Mouse (Mus musculus): ENCODE measurements around the gene Jun. TPM values are rescaled to one million over a fixed set of nuclear protein-coding genes. Genes with fewer than 3 reads are reported as not detected.
A peak's percentile ranks its signal among the peaks of the same experiment; 100 is the strongest.

Jun gene
- polyA plus RNA-seq, 1 experiment from 2014 or later = 62.7 TPM

- H3K36me3 ChIP-seq (ENCODE audit: control insufficient read depth, insufficient read depth, low read length) = no peaks in the 10 kb centered on the region
- no peaks in the 10 kb centered on the region for H3K27me3 ChIP-seq (ENCODE audit: control insufficient read depth, insufficient read depth, low read length)
- no peak overlapping the region for H3K27ac ChIP-seq (ENCODE audit: low read depth, low read length)
- H3K4me2 ChIP-seq (ENCODE audit: low read depth, low read length, severe bottlenecking) = no peak overlapping the region
- no peaks in the 10 kb centered on the region for H3K4me1 ChIP-seq (replicated peaks; ENCODE audit: control insufficient read depth, insufficient read depth, low read length)
- no peaks in the 10 kb centered on the region for H3K9me3 ChIP-seq (ENCODE audit: control insufficient read depth, low read length)
- no peak overlapping the region for H3K4me3 ChIP-seq (ENCODE audit: low read depth, low read length)
- ATAC-seq (replicated peaks; ENCODE audit: low FRiP score) = no peak
- no peak overlapping the region for H3K9ac ChIP-seq (ENCODE audit: low read length)
- 84% methylated on average over 8 of the region's 8 CpGs for WGBS
- DNase-seq (ENCODE audit: low spot score) = peak; percentile 4
Measured at GRCm38 (mm10) chr4:95068045-95068948, 16.3 kb upstream of the Jun start.

- Histone ChIP-seq H3K27ac (ENCODE audit: low read depth, low read length) (no peak overlapping the region), H3K4me2 (ENCODE audit: low read depth, low read length, severe bottlenecking) (no peak overlapping the region), H3K4me1 (replicated peaks; ENCODE audit: control insufficient read depth, insufficient read depth, low read length) (no peaks in the 10 kb centered on the region), H3K27me3 (ENCODE audit: control insufficient read depth, insufficient read depth, low read length) (no peaks in the 10 kb centered on the region), H3K36me3 (ENCODE audit: control insufficient read depth, insufficient read depth, low read length) (no peaks in the 10 kb centered on the region), H3K9ac (ENCODE audit: low read length) (no peak overlapping the region), H3K4me3 (ENCODE audit: low read depth, low read length) (no peak overlapping the region), H3K9me3 (ENCODE audit: control insufficient read depth, low read length) (no peaks in the 10 kb centered on the region)
- ATAC-seq (replicated peaks; ENCODE audit: low FRiP score) = no peak
- DNase-seq (ENCODE audit: low spot score) = no peak
- WGBS = 89% methylated on average over 2 of the region's 2 CpGs
Measured at GRCm38 (mm10) chr4:95063609-95064210, 11.7 kb upstream of the Jun start.

DNA sequence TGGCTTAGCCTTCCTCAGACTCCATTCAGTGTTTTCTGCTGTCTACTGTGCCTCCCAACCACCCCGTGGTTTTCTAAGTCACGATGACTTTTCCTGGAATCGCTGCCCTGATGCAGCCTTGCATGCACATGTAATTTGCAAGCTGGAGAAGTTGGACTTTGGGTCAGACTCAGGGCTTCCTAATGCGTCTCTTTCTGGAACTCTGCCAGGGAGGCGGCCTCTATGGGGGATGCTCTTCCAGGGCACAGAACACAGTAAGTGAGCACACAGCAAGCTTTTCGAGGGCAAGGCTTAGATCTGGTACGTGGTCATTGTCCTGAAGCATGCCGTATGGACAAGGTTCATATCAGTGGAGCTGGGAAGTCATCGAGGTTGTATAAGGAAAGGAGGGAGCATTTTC lies 10.9 kb upstream of the Jun start:
- Histone ChIP-seq H3K27me3 (ENCODE audit: control insufficient read depth, insufficient read depth, low read length) (no peaks in the 10 kb centered on the region), H3K36me3 (ENCODE audit: control insufficient read depth, insufficient read depth, low read length) (no peaks in the 10 kb centered on the region), H3K4me1 (replicated peaks; ENCODE audit: control insufficient read depth, insufficient read depth, low read length) (no peaks in the 10 kb centered on the region), H3K4me3 (ENCODE audit: low read depth, low read length) (no peak overlapping the region), H3K4me2 (ENCODE audit: low read depth, low read length, severe bottlenecking) (no peak overlapping the region), H3K9me3 (ENCODE audit: control insufficient read depth, low read length) (no peaks in the 10 kb centered on the region), H3K9ac (ENCODE audit: low read length) (no peak overlapping the region), H3K27ac (ENCODE audit: low read depth, low read length) (no peak overlapping the region)
- 88% methylated on average over 9 of the region's 9 CpGs for WGBS
- DNase-seq (ENCODE audit: low spot score) = no peak
- ATAC-seq (replicated peaks; ENCODE audit: low FRiP score) = no peak

DNA sequence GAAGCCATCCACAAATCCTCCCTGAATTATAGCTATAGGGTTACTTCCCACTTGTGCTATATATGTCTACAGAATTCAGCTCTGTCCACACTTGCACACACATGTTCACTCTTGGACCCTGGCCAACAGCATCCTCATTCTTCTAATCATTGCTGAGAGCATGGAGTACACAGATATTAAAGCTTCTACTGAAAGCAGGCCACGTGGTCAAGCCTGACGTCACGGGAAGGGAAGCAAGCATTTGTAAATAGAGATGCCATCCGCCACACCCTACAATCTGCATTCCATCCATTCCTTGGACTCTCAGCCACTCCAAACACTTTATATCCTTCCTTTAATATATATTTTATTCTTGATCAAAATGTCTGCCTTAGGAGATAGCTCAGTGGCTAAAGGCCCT lies 5.2 kb upstream of the Jun start:
- no peak overlapping the region for H3K9ac ChIP-seq (ENCODE audit: low read length)
- no peaks in the 10 kb centered on the region for H3K27me3 ChIP-seq (ENCODE audit: control insufficient read depth, insufficient read depth, low read length)
- no peaks in the 10 kb centered on the region for H3K9me3 ChIP-seq (ENCODE audit: control insufficient read depth, low read length)
- DNase-seq (ENCODE audit: low spot score) = no peak
- H3K27ac ChIP-seq (ENCODE audit: low read depth, low read length) = no peak overlapping the region
- 0 out of 2 replicates have a peak, but pooled peaks cover 6% of the 10 kb centered on the region for H3K4me1 ChIP-seq (replicated peaks; ENCODE audit: control insufficient read depth, insufficient read depth, low read length)
- no peaks in the 10 kb centered on the region for H3K36me3 ChIP-seq (ENCODE audit: control insufficient read depth, insufficient read depth, low read length)
- WGBS = 90% methylated on average over 4 of the region's 4 CpGs
- ATAC-seq (replicated peaks; ENCODE audit: low FRiP score) = no peak
- no peak overlapping the region for H3K4me3 ChIP-seq (ENCODE audit: low read depth, low read length)
- no peak overlapping the region for H3K4me2 ChIP-seq (ENCODE audit: low read depth, low read length, severe bottlenecking)

DNA sequence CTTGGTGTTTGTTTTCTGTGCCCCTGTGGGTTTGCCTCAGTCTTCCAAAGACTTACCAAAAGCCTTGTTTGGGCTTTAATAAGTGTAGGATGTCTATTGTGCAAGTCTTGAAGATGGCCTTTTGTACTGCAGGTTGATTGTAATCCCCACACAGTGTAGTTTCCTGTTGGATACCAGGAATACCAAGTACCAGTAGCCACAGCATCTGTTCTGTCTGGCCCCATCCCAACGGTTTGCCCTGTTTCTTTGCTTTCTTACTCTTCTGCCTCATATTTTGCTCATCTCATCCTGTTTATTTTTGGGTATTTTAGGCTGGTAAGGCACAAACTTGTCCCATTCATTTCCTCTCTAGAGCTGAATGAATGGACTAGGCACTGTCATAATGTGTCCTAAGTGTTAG lies 3.3 kb upstream of the Jun start:
- 0 out of 2 replicates have a peak, but pooled peaks cover 6% of the 10 kb centered on the region for H3K4me1 ChIP-seq (replicated peaks; ENCODE audit: control insufficient read depth, insufficient read depth, low read length)
- H3K36me3 ChIP-seq (ENCODE audit: control insufficient read depth, insufficient read depth, low read length) = no peaks in the 10 kb centered on the region
- no peaks in the 10 kb centered on the region for H3K27me3 ChIP-seq (ENCODE audit: control insufficient read depth, insufficient read depth, low read length)
- no peak overlapping the region for H3K9ac ChIP-seq (ENCODE audit: low read length)
- ATAC-seq (replicated peaks; ENCODE audit: low FRiP score) (no peak), DNase-seq (ENCODE audit: low spot score) (no peak)
- H3K9me3 ChIP-seq (ENCODE audit: control insufficient read depth, low read length) = no peaks in the 10 kb centered on the region
- no peak overlapping the region for H3K4me2 ChIP-seq (ENCODE audit: low read depth, low read length, severe bottlenecking)
- no peak overlapping the region for H3K27ac ChIP-seq (ENCODE audit: low read depth, low read length)
- WGBS = 74% methylated on average over 1 of the region's 1 CpGs
- H3K4me3 ChIP-seq (ENCODE audit: low read depth, low read length) = no peak overlapping the region

GRCm38 (mm10) chr4:95054336-95054735 lies 2.3 kb upstream of the Jun start:
- Histone ChIP-seq H3K36me3 (ENCODE audit: control insufficient read depth, insufficient read depth, low read length) (no peaks in the 10 kb centered on the region), H3K9ac (ENCODE audit: low read length) (no peak overlapping the region), H3K27ac (ENCODE audit: low read depth, low read length) (no peak overlapping the region), H3K4me1 (replicated peaks; ENCODE audit: control insufficient read depth, insufficient read depth, low read length) (0 out of 2 replicates have a peak, but pooled peaks cover 6% of the 10 kb centered on the region), H3K27me3 (ENCODE audit: control insufficient read depth, insufficient read depth, low read length) (no peaks in the 10 kb centered on the region), H3K4me3 (ENCODE audit: low read depth, low read length) (no peak overlapping the region), H3K4me2 (ENCODE audit: low read depth, low read length, severe bottlenecking) (peak overlapping the region; percentile 91; the same call in 1 of the 2 replicates), H3K9me3 (ENCODE audit: control insufficient read depth, low read length) (no peaks in the 10 kb centered on the region)
- ATAC-seq (replicated peaks; ENCODE audit: low FRiP score) (no peak), DNase-seq (ENCODE audit: low spot score) (no peak)
- WGBS = 54% methylated on average over 4 of the region's 4 CpGs

GRCm38 (mm10) chr4:95053791-95054117 lies 1.7 kb upstream of the Jun start:
- H3K9ac ChIP-seq (ENCODE audit: low read length) = peak overlapping the region; percentile 33
- ATAC-seq (replicated peaks; ENCODE audit: low FRiP score) = no peak
- H3K27me3 ChIP-seq (ENCODE audit: control insufficient read depth, insufficient read depth, low read length) = no peaks in the 10 kb centered on the region
- peak; percentile 69 for DNase-seq (ENCODE audit: low spot score)
- H3K9me3 ChIP-seq (ENCODE audit: control insufficient read depth, low read length) = no peaks in the 10 kb centered on the region
- H3K4me2 ChIP-seq (ENCODE audit: low read depth, low read length, severe bottlenecking) = peak overlapping the region; percentile 91
- H3K36me3 ChIP-seq (ENCODE audit: control insufficient read depth, insufficient read depth, low read length) = no peaks in the 10 kb centered on the region
- peak overlapping the region; percentile 96; the same call in 1 of the 2 replicates for H3K27ac ChIP-seq (ENCODE audit: low read depth, low read length)
- peaks cover 10% of the 10 kb centered on the region for H3K4me1 ChIP-seq (replicated peaks; ENCODE audit: control insufficient read depth, insufficient read depth, low read length)
- peak overlapping the region; percentile 89 for H3K4me3 ChIP-seq (ENCODE audit: low read depth, low read length)
- WGBS = 2% methylated on average over 6 of the region's 6 CpGs

DNA sequence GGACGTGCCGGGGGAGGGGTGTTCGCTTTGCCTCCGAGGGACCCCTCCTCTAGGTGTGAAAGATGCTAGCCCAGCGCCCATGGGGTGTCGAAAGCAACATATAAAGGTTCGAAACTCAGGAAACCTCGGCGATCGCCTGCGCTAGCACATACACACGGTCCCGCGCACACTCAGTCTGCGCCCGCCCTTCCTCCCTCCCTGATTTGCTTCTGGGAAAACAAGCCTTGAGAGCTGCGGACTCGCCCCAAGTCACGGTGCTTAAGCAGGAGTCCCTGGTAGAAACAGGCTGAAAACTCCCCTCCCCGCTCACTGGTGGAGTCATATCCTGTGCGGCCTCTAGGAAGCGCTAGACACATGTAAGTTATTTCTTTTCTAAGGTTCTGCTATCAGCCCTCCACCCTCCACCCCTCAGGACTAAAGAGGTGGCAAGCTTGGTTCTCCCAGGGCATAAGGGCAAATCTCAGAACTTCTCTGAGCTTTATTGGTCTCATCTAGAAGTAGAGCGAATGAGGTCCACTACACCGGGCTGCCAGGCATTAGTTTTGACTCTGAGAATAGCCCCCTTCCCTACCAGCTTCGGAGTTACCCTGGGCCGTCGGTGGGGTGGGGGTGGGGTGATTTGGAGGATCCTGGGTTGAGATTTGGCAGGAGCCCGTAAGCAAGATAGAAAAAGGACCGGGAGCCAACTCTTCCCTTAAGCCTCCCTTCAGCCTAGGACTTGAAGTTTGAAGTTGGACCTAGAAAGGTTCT lies 1.2 kb upstream of the Jun start:
- H3K4me2 ChIP-seq (ENCODE audit: low read depth, low read length, severe bottlenecking) = peak overlapping the region; percentile 91
- WGBS = under 1% methylated on average over 29 of the region's 29 CpGs
- H3K27ac ChIP-seq (ENCODE audit: low read depth, low read length) = peak overlapping the region; percentile 96
- peak; percentile 49 for ATAC-seq (replicated peaks; ENCODE audit: low FRiP score)
- H3K9me3 ChIP-seq (ENCODE audit: control insufficient read depth, low read length) = no peaks in the 10 kb centered on the region
- no peaks in the 10 kb centered on the region for H3K36me3 ChIP-seq (ENCODE audit: control insufficient read depth, insufficient read depth, low read length)
- H3K4me3 ChIP-seq (ENCODE audit: low read depth, low read length) = peak overlapping the region; percentile 89
- H3K27me3 ChIP-seq (ENCODE audit: control insufficient read depth, insufficient read depth, low read length) = no peaks in the 10 kb centered on the region
- peaks cover 11% of the 10 kb centered on the region for H3K4me1 ChIP-seq (replicated peaks; ENCODE audit: control insufficient read depth, insufficient read depth, low read length)
- H3K9ac ChIP-seq (ENCODE audit: low read length) = peak overlapping the region; percentile 72
- DNase-seq (ENCODE audit: low spot score) = peak; percentile 93

Measured in forebrain, embryonic 11.5 days (tissue).